Mouse (Mus musculus): ENCODE results near the gene Tmx2. TPM values are rescaled to one million over a fixed set of nuclear protein-coding genes. Genes with fewer than 3 reads are reported as not detected.
"Not testable (repeated sequence)": the region's sequence is repeated elsewhere in the genome, so short reads cannot be mapped to it uniquely, and the experiment has no call there.

Tmx2 gene
- total RNA-seq, 2 experiments from 2014 or later: 48.1 to 78.6 TPM

- ATAC-seq (replicated peaks; ENCODE audit: poor library complexity): no peak
These were observed 9.3 kb upstream of the Tmx2 start for GRCm38 (mm10) chr2:84688080-84688844.

- peak; percentile 50 for ATAC-seq (replicated peaks; ENCODE audit: poor library complexity)
These were observed 3.8 kb upstream of the Tmx2 start for GRCm38 (mm10) chr2:84682605-84683183.

- ATAC-seq (replicated peaks; ENCODE audit: poor library complexity): peak; percentile 93
These were observed 716 bp downstream of the Tmx2 start, which contains the start of the genes Gm28635 and Med19 for GRCm38 (mm10) chr2:84677968-84678880. Gene Gm28635, minus strand, starts transcription at chr2:84678041. Gene Med19, plus strand, starts transcription at chr2:84678402.

DNA sequence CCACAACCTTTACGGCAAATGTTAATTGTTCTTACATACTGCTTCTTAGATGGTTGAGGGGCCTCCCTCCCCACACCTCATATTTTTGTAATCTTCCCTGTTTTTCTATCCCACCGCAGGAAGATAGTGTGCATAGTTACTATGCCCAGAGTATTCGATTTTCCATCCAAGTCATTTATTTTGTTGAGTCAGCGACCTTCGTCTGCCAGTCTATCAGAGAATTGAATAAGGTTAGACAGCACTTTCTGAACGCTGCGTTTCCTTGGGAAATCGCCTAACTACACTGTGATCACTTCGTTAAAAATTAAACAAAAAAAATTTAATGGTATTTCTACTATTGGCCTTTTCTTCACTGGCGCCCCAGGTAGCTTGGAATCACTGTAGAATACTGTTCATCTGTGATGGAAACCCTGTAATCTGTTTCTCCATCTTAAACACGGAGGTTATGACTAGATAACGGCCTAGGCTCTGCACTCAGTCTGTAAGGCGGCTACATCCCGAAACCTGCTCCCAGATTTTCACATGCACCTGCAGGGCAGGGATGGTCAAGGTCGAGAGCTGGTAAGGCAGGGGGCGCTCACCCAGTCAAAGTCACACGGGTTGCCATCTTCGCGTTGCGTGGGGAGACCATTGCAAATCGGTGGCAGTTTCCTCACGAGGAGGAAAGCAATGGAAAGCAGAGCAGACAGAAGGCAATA is 1.5 kb downstream of the Tmx2 start:
- peak; percentile 45 for ATAC-seq (replicated peaks; ENCODE audit: poor library complexity)

DNA sequence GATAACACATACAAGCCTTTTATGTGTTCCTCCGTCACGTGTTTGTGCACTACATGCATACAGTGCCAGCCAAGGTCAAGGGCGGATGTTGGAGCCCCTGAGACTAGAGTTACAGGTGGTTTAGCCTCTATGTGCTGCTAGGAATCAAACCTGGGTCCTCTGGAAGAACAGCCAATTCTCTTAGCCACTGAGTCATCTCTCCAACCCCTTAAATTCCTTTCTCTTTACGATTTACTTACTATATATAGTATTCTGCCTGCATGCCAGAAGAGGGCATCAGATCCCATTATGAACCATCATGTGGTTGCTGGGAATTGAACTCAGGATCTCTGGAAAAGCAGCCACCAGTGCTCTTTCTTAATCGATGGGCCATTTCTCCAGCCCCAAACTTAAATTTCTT is 7.4 kb downstream of the Tmx2 start:
- ATAC-seq (replicated peaks; ENCODE audit: poor library complexity): not testable (repeated sequence)

DNA sequence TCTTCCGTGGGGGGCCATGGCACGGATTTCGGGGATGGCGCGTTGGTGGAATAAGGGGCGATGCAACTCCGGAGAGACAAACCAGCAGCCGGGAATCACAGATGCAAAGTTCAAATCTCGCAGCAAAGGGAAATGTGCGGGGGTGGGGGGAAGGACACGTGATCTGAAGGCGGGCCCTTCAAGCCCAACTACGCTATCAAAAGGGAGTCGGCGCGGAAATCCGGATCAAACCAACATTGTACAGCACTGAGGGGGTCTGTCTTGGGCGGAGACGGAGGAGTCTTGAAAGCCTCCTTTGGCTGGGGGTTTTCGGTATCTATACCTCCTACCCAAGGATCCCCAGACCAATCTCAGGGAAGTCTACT is 8.4 kb downstream of the Tmx2 start, which contains the start of gene Selenoh:
Selenoh (minus strand) TSS at position 202 of the 365 bp plus-strand sequence.
- ATAC-seq (replicated peaks; ENCODE audit: poor library complexity): peak; percentile 86

DNA sequence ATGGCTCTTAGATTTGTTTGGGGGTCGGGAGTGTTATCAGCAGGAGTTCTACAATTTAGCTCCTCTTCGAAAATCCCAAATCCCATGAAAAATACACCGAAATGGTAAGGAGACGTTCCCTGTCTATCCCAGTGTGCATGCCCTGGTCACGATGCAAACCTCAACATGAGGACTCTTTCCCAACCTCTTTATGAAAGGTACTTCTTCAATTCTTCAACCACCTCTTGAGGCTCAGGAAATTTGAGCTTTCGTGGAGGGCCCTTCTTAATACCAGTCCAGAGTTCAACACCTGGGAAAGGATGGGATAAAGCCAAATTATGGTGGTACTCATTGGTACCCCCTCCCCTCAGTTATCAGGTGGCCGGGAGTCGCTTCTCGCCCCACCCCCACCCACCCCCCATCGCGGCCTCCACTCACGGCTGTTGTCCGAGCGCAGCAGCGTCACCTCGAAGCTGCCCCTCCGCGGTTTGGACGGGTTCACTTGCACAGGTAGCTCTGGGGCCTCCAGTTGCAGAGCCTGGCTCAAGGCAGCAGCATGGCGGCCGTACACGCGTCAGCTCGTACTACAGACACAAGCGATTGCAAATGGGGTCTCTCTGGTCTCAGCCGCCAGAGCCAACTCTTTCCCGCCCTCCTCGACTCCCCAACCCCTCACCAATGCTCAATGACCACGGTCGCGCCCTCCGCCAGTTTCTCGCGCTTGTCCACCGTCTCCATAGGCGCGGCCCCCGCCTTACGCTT is 8.9 kb downstream of the Tmx2 start:
- peak; percentile 39; the same call in 1 of the 2 replicates for ATAC-seq (replicated peaks; ENCODE audit: poor library complexity)

GRCm38 (mm10) chr2:84666081-84666480 is 12.9 kb downstream of the Tmx2 start:
- ATAC-seq (replicated peaks; ENCODE audit: poor library complexity): no peak

DNA sequence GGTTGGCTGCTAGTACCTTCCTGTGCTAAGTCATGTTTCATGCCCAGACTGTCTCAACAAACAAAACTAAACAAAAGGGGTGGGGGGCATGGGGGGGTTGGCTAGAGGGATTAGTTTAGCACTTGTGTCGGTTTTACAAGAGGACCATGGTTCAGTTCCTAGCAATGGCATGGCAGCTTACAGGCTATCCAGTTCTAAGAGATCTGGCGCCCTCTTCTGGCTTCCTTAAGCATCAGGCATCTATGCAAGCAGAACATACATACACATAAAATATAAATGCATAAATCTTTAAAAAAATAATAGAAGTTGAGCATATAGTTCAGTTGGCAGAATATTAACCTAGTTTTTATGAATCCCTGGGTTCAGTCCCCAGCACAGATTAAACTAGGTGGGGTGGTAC is 16.1 kb downstream of the Tmx2 start:
- peak; percentile 85 for ATAC-seq (replicated peaks; ENCODE audit: poor library complexity)

DNA sequence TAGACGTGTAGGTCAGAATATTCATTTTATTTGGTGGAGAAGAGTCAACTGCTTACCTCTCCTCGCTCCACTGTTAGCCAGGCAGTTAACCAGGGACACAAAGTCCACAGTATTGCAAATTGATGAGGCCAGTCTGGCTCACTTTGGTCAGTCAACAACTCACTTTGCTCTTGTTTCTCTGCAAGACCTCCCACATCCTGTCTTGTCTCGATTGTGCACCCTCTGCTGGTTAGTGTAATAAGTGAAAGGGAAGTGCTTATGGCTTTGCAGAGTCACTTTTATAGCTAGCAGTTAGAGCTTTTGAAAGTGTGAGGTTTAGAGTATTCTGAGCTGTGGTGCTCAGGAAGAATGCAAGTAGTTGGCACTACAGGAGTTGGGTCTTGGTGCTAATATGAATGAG is 18.7 kb downstream of the Tmx2 start:
- peak; percentile 87 for ATAC-seq (replicated peaks; ENCODE audit: poor library complexity)

GRCm38 (mm10) chr2:84658806-84659205 is 20.1 kb downstream of the Tmx2 start, which contains the start of gene Btbd18:
Gene Btbd18, plus strand, starts transcription at chr2:84659079.
- no peak for ATAC-seq (replicated peaks; ENCODE audit: poor library complexity)

DNA sequence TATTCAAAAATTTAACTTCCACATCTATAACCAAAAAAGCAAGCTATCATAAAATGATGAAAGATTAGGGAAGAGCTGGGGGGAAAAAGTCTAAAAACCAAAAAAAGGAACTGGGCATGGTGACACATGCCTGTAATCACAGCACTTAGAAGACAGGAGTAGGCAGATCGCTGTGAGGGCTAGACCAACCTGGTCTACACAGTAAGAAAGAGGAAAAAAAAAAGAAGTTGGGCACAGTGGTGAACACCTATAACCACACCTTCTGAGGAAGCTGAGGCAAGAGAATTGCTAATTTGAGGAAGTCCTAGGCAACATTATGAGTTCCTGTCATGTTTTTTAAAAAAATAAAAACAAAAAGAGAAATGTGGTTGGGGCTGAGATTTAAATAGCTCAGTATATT is 23.1 kb downstream of the Tmx2 start:
- peak; percentile 84 for ATAC-seq (replicated peaks; ENCODE audit: poor library complexity)

DNA sequence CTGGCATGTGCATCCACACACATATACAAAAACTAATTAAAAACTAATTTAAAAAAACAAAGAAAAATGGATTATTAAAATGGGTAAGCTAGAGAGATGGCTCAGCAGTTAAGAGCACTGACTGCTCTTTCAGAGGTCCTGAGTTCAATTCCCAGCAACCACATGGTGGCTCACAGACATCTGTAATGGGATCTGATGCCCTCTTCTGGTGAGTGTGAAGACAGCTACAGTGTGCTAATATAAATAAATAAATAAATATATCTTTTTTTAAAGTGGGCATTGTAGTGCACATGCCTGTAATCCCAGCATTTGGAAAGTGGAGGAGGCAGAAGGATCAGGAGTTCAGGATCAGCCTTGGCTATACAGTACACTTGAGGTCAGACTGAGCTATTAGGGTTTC is 25.6 kb downstream of the Tmx2 start:
- no peak for ATAC-seq (replicated peaks; ENCODE audit: poor library complexity)

GRCm38 (mm10) chr2:84650464-84651195 is 28.3 kb downstream of the Tmx2 start, which contains the start of gene Ctnnd1:
Gene Ctnnd1, minus strand, starts transcription at chr2:84650765.
- peak; percentile 97 for ATAC-seq (replicated peaks; ENCODE audit: poor library complexity)

DNA sequence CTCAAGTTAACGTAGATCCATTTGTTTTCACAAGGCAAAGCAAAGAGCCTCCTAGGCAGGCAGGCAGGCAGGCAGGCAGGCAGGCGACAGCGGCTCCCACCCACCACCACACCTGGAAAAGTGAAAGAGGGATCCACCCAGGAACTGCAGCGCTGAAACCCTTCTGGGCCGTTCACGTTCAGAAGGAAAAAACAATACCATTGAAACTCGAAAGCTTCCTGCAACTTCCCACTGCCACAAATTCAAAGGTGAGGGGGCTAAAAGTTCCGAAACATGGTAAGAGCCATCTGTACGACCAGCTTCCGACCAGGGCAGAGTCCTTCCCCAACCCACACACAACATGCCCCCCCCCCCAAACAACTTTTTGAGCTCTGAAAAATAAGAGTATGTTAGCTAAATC is 29.3 kb downstream of the Tmx2 start:
- ATAC-seq (replicated peaks; ENCODE audit: poor library complexity): no peak; the same call in 1 of the 2 replicates

DNA sequence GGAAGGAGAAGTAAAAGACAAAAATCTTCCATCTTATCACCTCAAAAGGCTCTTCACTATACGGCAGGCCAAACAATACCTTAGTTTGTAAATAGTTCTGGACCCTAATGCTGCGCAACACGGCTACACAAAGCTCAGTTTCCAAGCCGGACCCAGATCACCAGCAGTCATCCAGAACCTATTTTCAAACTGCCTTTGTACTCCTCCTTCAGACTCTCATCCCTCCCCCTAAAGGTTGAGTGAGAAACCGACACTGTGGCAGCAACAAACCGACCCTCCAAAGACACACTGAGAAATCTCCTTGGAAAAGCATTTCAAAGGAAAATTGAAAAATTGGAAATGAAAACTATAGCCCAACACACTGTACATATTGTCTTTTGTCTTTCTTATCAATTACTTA is 30.6 kb downstream of the Tmx2 start:
- ATAC-seq (replicated peaks; ENCODE audit: poor library complexity): no peak

- ATAC-seq (replicated peaks; ENCODE audit: poor library complexity): no peak
These were observed 31.8 kb downstream of the Tmx2 start for GRCm38 (mm10) chr2:84647051-84647568.

GRCm38 (mm10) chr2:84646138-84646537 is 32.8 kb downstream of the Tmx2 start:
- ATAC-seq (replicated peaks; ENCODE audit: poor library complexity): no peak

GRCm38 (mm10) chr2:84640833-84641232 is 38.1 kb downstream of the Tmx2 start:
- ATAC-seq (replicated peaks; ENCODE audit: poor library complexity): no peak

All from megakaryocyte progenitor cell, adult 5-6 weeks (primary cell).